Mouse (Mus musculus) embryonic facial prominence, embryonic 14.5 days (tissue): Measurements from ENCODE around the gene Trak1. TPM values are rescaled to one million over a fixed set of nuclear protein-coding genes. Genes with fewer than 3 reads are reported as not detected.
A peak's percentile ranks its signal among the peaks of the same experiment; 100 is the strongest.

Experiments used
- ATAC-seq: fragments of 200-750 bp; cut with Nextera tagmentation; 2 replicates; pipeline ENCODE4 v1.8.0; 2017; ENCODE audit warnings: low read depth, moderate number of reproducible peaks, moderate TSS enrichment
- DNase-seq: peaks from one replicate; pipeline ENCODE4 v3.0.0-alpha.2; 2015; ENCODE audit warnings: low spot score
- H3K27ac ChIP-seq: fragments of 300-500 bp; sonication (generic); replicated peaks from 2 replicates; pipeline ENCODE4 v1.5.1; 2014; ENCODE audit warnings: low read depth, mild to moderate bottlenecking, low read length, moderate library complexity
- H3K27me3 ChIP-seq: fragments of 300-500 bp; sonication (generic); replicated peaks from 2 replicates; pipeline ENCODE4 v1.6.1; 2014; ENCODE audit warnings: low read length; ENCODE audit not compliant: control insufficient read depth, insufficient read depth
- H3K36me3 ChIP-seq: fragments of 300-500 bp; sonication (generic); 2 replicates; pipeline ENCODE4 v1.6.1; 2014; ENCODE audit warnings: low read length, mixed read lengths; ENCODE audit not compliant: control insufficient read depth, insufficient read depth
- H3K4me1 ChIP-seq: fragments of 300-500 bp; sonication (generic); 2 replicates; pipeline ENCODE4 v1.6.1; 2014; ENCODE audit warnings: antibody characterized with exemption, low read length; ENCODE audit not compliant: control insufficient read depth, insufficient read depth
- H3K4me2 ChIP-seq: fragments of 300-500 bp; sonication (generic); 2 replicates; pipeline ENCODE4 v1.6.1; 2014; ENCODE audit warnings: low read depth, mild to moderate bottlenecking, low read length, moderate library complexity, mixed read lengths
- H3K4me3 ChIP-seq: fragments of 300-500 bp; sonication (generic); 2 replicates; pipeline ENCODE4 v1.5.1; 2014; ENCODE audit warnings: low read depth, mild to moderate bottlenecking, low read length
- H3K9ac ChIP-seq: fragments of 300-500 bp; sonication (generic); 2 replicates; pipeline ENCODE4 v1.6.1; 2014; ENCODE audit warnings: low read depth, mild to moderate bottlenecking, low read length, moderate library complexity, mixed read lengths
- H3K9me3 ChIP-seq: fragments of 300-500 bp; sonication (generic); 2 replicates; pipeline ENCODE4 v1.6.1; 2016; ENCODE audit warnings: low read length; ENCODE audit not compliant: control insufficient read depth
- WGBS: fragments of 180-500 bp; shearing (Covaris S2); extraction: QIAGEN DNeasy Blood & Tissue Kit; methylation state at CpG from one replicate; pipeline ENCODE4 v1.1.7; 2014; 5-methylcytosine and 5-hydroxymethylcytosine counted together
- polyA plus RNA-seq: library from polyadenylated mRNA; unstranded; fragments of >200 nt; fragmentation: Nextera tagmentation; extraction: Ambion mirVana; gene quantifications from 2 replicates; pipeline ENCODE4 v1.2.1, GENCODE M21; 2014

Trak1 gene
- polyA plus RNA-seq, 1 experiment from 2014 or later: 28.3 TPM

DNA sequence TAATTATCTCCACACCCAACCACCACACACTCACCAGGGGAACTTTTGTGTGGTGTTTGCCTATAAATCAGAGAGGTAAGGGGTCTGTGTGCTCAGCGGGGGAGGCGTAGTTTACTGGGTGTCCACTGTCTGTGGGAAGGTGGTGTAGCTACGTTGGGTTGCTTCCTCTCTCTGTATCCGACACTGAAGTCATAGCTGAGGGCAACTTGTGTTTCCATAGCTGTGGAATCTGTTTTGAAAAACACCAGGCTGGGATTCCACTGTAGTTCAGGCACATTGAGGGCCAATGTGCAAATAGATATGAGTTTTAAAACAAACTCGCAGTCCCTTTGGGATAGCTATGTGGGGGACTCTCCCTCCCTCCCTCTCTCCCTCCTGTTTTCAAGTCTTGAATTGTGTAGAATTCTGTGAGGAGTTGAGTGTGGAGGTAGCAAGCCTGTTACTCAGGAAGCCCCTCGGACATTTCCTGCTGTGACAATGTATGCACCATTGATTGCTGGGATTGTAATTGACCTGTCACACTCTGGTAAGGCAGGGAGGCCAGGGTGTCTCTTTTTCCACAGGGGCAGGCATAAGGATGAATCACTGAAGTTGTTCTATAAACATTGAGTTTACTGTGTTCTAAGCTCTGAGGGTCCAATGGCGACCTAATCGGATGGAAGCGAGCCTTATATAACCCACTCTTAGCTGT, 54.2 kb downstream of the Trak1 start:
- ATAC-seq (no peak), DNase-seq (no peak)
- no peaks in the 10 kb centered on the region for H3K36me3 ChIP-seq
- H3K4me3 ChIP-seq: no peak overlapping the region
- peaks cover 51% of the 10 kb centered on the region for H3K4me1 ChIP-seq
- H3K4me2 ChIP-seq: no peak overlapping the region
- peak overlapping the region; percentile 11; the same call in 1 of the 2 replicates for H3K27ac ChIP-seq
- WGBS: 53% methylated on average over 9 of the region's 9 CpGs
- H3K27me3 ChIP-seq: no peaks in the 10 kb centered on the region
- H3K9me3 ChIP-seq: no peaks in the 10 kb centered on the region
- peak overlapping the region; percentile 35; the same call in 1 of the 2 replicates for H3K9ac ChIP-seq

DNA sequence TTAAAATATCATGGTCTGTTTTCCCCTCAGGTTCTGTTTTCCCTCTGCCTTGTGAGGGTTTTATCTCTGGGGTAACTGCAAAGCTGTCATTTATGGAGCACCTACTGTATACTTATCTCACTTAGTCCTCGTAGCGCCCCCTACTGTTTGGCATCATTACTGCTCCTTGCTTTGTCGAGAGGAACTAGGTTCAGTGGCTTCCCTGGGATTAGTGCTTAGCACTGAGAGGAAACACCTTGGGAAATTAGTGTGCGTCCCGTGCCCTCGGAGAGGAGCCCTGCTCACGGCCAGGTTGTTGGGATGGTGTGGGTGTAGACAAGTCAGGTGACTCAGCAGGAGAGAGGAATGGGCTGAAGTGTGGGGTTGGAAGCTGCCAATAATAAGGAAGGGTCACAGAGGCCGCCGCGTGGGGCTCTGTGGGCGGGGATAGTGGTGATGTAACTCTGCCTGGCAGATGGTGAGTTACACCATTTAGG, 54.9 kb downstream of the Trak1 start:
- Histone ChIP-seq H3K4me2 (no peak overlapping the region), H3K27me3 (no peaks in the 10 kb centered on the region), H3K4me3 (no peak overlapping the region), H3K4me1 (peaks cover 51% of the 10 kb centered on the region), H3K27ac (no peak overlapping the region), H3K36me3 (no peaks in the 10 kb centered on the region), H3K9ac (no peak overlapping the region), H3K9me3 (no peaks in the 10 kb centered on the region)
- ATAC-seq (no peak), DNase-seq (no peak)
- WGBS: 29% methylated on average over 11 of the region's 11 CpGs

- DNase-seq (no peak), ATAC-seq (no peak)
- 80% methylated on average over 9 of the region's 9 CpGs for WGBS
- no peak overlapping the region for H3K27ac ChIP-seq
- H3K4me3 ChIP-seq: no peak overlapping the region
- H3K9me3 ChIP-seq: no peaks in the 10 kb centered on the region
- H3K36me3 ChIP-seq: no peaks in the 10 kb centered on the region
- H3K4me1 ChIP-seq: peaks cover 50% of the 10 kb centered on the region
- H3K27me3 ChIP-seq: no peaks in the 10 kb centered on the region
- H3K4me2 ChIP-seq: no peak overlapping the region
- H3K9ac ChIP-seq: no peak overlapping the region
Measured at GRCm38 (mm10) chr9:121352726-121353125, 55.4 kb downstream of the Trak1 start.

- H3K36me3 ChIP-seq: no peaks in the 10 kb centered on the region
- no peak overlapping the region for H3K4me3 ChIP-seq
- no peaks in the 10 kb centered on the region for H3K27me3 ChIP-seq
- peak overlapping the region; percentile 89; the same call in 1 of the 2 replicates for H3K27ac ChIP-seq
- no peak overlapping the region for H3K9ac ChIP-seq
- WGBS: 83% methylated on average over 4 of the region's 4 CpGs
- H3K4me1 ChIP-seq: peaks cover 43% of the 10 kb centered on the region
- DNase-seq (no peak), ATAC-seq (no peak)
- H3K9me3 ChIP-seq: no peaks in the 10 kb centered on the region
- H3K4me2 ChIP-seq: no peak overlapping the region
Measured at GRCm38 (mm10) chr9:121354792-121355390, 57.6 kb downstream of the Trak1 start.

DNA sequence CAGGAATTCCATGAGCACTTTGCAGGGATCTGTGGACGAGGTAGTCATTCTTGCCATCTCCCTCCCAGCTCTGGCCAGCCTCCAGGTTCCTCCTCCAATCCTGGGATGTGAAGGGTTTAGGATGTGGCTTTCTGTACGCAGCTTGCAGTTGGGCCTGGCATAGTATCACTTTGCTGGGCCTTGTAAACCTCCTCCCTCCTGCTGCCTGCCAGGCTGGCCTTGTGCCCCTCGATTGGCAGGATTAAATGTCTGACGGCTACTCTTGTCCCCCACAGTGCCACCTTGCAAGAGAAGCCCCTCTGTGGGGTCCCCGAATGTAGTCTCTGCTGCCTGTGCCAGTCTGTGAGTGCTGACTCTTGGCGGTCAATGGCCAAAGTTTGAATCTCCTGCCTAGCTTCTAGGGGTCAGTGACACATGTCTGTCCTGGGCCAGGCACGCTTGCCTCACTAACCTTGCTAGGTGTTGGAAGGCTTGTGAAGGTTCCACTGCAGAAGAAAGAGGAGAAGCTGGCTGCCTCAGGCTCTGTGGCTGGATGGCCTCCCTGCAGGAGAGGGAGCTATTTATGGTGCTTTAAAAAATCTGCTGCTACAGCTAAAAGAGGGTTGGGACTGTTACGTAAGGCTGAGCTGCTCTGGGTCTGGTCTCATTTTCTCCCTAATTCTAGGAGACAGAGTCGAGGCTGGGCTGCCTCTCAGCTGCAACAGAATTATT, 58.3 kb downstream of the Trak1 start:
- Histone ChIP-seq H3K9me3 (no peaks in the 10 kb centered on the region), H3K27ac (peak overlapping the region; percentile 89), H3K9ac (peak overlapping the region; percentile 32), H3K4me3 (no peak overlapping the region), H3K4me1 (peaks cover 50% of the 10 kb centered on the region), H3K36me3 (no peaks in the 10 kb centered on the region), H3K27me3 (no peaks in the 10 kb centered on the region), H3K4me2 (peak overlapping the region; percentile 23; the same call in 1 of the 2 replicates)
- DNase-seq (no peak), ATAC-seq (peak; percentile 45; the same call in 1 of the 2 replicates)
- 59% methylated on average over 9 of the region's 9 CpGs for WGBS

DNA sequence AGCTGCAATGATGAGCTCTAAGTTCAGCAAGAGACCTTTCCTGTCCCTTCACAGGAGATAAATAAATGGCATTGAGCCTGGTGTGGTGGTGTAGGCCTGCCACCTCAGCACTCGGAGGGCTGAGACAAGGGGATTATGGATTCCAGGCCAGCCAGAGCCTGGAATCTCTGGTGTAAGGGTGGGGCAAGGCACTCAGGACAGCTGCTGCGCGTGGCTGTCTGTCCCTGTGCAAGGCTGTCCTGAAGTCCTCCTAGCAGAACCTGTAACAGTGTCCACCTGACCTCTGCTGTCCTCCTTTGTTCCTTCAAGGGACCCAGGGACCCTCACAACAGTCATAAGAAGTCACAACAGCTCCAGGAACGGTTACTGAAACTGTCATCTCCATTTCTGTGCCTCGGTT, 59.8 kb downstream of the Trak1 start:
- no peaks in the 10 kb centered on the region for H3K27me3 ChIP-seq
- WGBS: 84% methylated on average over 5 of the region's 5 CpGs
- H3K4me2 ChIP-seq: no peak overlapping the region
- peaks cover 44% of the 10 kb centered on the region for H3K4me1 ChIP-seq
- H3K4me3 ChIP-seq: no peak overlapping the region
- no peak overlapping the region for H3K27ac ChIP-seq
- H3K36me3 ChIP-seq: no peaks in the 10 kb centered on the region
- DNase-seq (no peak), ATAC-seq (no peak)
- no peaks in the 10 kb centered on the region for H3K9me3 ChIP-seq
- H3K9ac ChIP-seq: no peak overlapping the region

DNA sequence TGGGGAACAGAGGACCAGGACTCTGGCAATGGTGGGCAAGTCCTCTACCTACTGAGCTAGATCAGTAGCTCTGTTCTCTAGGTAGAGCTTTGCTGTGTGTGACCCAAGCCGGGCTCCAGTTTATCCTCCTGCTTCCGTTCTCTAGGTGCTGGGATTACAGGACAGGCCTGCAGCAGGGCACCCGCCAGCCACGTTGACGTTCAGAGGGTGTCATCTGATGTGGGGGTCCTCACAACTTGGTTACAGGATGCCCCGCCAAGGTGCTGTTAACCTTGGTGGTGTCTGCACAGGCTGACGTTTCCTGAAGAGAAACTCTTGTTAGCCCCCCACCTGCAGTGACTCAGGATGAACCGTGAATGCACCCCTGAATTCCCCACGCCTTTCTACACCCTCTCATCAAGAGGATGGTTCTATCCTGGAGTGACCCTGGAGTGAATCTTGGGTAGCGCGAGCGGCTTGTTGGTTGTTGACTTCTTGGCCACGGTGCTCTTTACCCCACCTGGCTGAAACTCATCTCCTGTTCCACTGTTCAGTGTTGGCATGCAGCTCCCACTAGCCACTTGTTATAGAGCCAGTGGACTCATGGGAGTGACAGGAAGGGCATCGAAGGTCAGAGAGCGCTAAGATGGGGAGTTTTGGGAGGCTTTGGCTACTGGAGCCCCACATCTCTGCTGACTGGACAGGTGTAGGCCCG, 60.4 kb downstream of the Trak1 start:
- Histone ChIP-seq H3K4me3 (no peak overlapping the region), H3K27ac (no peak overlapping the region), H3K27me3 (no peaks in the 10 kb centered on the region), H3K9ac (no peak overlapping the region), H3K4me1 (peaks cover 37% of the 10 kb centered on the region), H3K9me3 (no peaks in the 10 kb centered on the region), H3K4me2 (no peak overlapping the region), H3K36me3 (no peaks in the 10 kb centered on the region)
- WGBS: 88% methylated on average over 16 of the region's 16 CpGs
- no peak for DNase-seq
- ATAC-seq: no peak

DNA sequence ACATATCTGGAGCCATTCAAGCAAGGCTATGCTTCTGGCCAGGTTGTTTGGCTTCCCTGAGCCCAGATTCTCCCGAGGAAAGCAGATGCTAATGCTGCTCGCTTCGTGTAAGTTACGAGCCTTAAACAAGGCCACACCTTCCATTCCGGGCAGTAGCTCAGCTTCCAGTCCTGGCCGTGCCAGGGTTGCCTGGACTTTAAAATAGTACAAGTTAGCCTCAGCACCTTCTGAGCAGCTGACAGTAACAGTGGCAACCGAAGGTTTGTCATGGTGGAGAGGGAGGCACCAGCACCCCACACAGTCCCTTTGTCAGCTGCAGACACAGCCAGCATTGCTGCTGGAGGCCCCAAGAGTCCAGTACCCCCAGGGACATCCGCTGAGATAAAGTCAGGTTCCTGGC, 61.1 kb downstream of the Trak1 start:
- no peak overlapping the region for H3K27ac ChIP-seq
- peaks cover 33% of the 10 kb centered on the region for H3K4me1 ChIP-seq
- DNase-seq: no peak
- no peak overlapping the region for H3K9ac ChIP-seq
- H3K27me3 ChIP-seq: no peaks in the 10 kb centered on the region
- WGBS: 43% methylated on average over 8 of the region's 8 CpGs
- ATAC-seq: no peak
- H3K9me3 ChIP-seq: no peaks in the 10 kb centered on the region
- no peaks in the 10 kb centered on the region for H3K36me3 ChIP-seq
- no peak overlapping the region for H3K4me2 ChIP-seq
- H3K4me3 ChIP-seq: no peak overlapping the region
